Mouse (Mus musculus): ENCODE results near the gene Parm1. TPM values are rescaled to one million over a fixed set of nuclear protein-coding genes. Genes with fewer than 3 reads are reported as not detected.

Parm1 gene
- total RNA-seq, 2 experiments from 2014 or later = 49.4 to 53.2 TPM

GRCm38 (mm10) chr5:91653061-91653915, 135.9 kb downstream of the Parm1 start:
- DNase-seq (ENCODE audit: low spot score in 2 of 2) = no peak

- DNase-seq (ENCODE audit: low spot score in 2 of 2) = no peak
Observed at GRCm38 (mm10) chr5:91654331-91655048, 137.1 kb downstream of the Parm1 start.

- no peak for DNase-seq (ENCODE audit: low spot score in 2 of 2)
Observed at GRCm38 (mm10) chr5:91655263-91655662, 137.8 kb downstream of the Parm1 start.

- no peak for DNase-seq (ENCODE audit: low spot score in 2 of 2)
Observed at GRCm38 (mm10) chr5:91662715-91663114, 145.3 kb downstream of the Parm1 start.

GRCm38 (mm10) chr5:91667127-91667526, 149.7 kb downstream of the Parm1 start:
- DNase-seq (ENCODE audit: low spot score in 2 of 2) = no peak

GRCm38 (mm10) chr5:91669235-91669634, 151.8 kb downstream of the Parm1 start:
- DNase-seq (ENCODE audit: low spot score in 2 of 2) = no peak

Other genes with a start within 250 kb of the Parm1 start
- gene Btc, start 114.6 kb upstream of the Parm1 start, total RNA-seq (2021) = 1 to 10 TPM; 4.0 to 5.9 TPM